Mouse (Mus musculus): ENCODE measurements around the gene C1qtnf3. TPM values are rescaled to one million over a fixed set of nuclear protein-coding genes. Genes with fewer than 3 reads are reported as not detected.
"Not testable (repeated sequence)": the region's sequence is repeated elsewhere in the genome, so short reads cannot be mapped to it uniquely, and the experiment has no call there.

Gene C1qtnf3
- polyA plus RNA-seq, 1 experiment from 2014 or later = 21.2 TPM

GRCm38 (mm10) chr15:10977151-10977550 is 25.0 kb downstream of the C1qtnf3 start:
- Histone ChIP-seq H3K9me3 (ENCODE audit: control insufficient read depth, low read length) (no peaks in the 10 kb centered on the region), H3K4me1 (ENCODE audit: control insufficient read depth, insufficient read depth, low read length) (0 out of 2 replicates have a peak, but pooled peaks cover 3% of the 10 kb centered on the region), H3K4me2 (ENCODE audit: low read depth, low read length) (no peak overlapping the region)

DNA sequence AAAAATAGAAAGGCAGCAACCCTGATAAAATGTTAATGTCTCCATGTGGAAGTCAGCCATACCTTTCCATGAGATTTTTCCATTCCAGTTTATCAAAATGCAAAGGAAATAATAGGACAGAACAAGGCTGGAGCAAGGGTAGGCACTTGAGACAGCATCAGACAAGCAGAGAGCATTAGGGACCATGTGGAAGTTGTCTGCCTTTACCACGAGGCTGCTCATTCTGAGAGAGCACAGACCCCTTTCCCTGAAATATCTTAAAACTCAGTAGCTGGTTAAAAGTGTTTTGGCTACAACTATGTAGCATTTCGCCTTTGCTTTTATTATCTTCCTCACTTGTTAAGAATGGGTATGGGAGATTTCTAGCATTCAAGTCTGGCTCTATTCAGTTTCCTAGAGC is 28.6 kb downstream of the C1qtnf3 start:
- H3K27ac ChIP-seq (ENCODE audit: low read depth, low read length) = no peak overlapping the region
- H3K4me3 ChIP-seq (ENCODE audit: low read depth, low read length) = peak overlapping the region; percentile 70; the same call in 1 of the 2 replicates
- 0 out of 2 replicates have a peak, but pooled peaks cover 3% of the 10 kb centered on the region for H3K4me1 ChIP-seq (ENCODE audit: control insufficient read depth, insufficient read depth, low read length)
- no peaks in the 10 kb centered on the region for H3K36me3 ChIP-seq (ENCODE audit: control insufficient read depth, insufficient read depth, low read length)
- no peaks in the 10 kb centered on the region for H3K27me3 ChIP-seq (ENCODE audit: control insufficient read depth, insufficient read depth, low read length)
- no peak overlapping the region for H3K9ac ChIP-seq (replicated peaks; ENCODE audit: low read depth, low read length)
- 67% methylated on average over 2 of the region's 2 CpGs for WGBS
- ATAC-seq (ENCODE audit: low read depth) = no peak
- 0 out of 2 replicates have a peak overlapping the region, but pooled peaks have one; percentile 75 for H3K4me2 ChIP-seq (ENCODE audit: low read depth, low read length)
- no peaks in the 10 kb centered on the region for H3K9me3 ChIP-seq (ENCODE audit: control insufficient read depth, low read length)

More at GRCm38 (mm10) chr15:10977151-10977550, 25.0 kb downstream of the C1qtnf3 start:
- H3K27me3 ChIP-seq (ENCODE audit: control insufficient read depth, insufficient read depth, low read length) = no peaks in the 10 kb centered on the region
- no peak for ATAC-seq (ENCODE audit: low read depth)
- H3K9ac ChIP-seq (replicated peaks; ENCODE audit: low read depth, low read length) = no peak overlapping the region
- H3K27ac ChIP-seq (ENCODE audit: low read depth, low read length) = no peak overlapping the region
- H3K36me3 ChIP-seq (ENCODE audit: control insufficient read depth, insufficient read depth, low read length) = no peaks in the 10 kb centered on the region
- H3K4me3 ChIP-seq (ENCODE audit: low read depth, low read length) = no peak overlapping the region

GRCm38 (mm10) chr15:10981377-10982063 is 29.4 kb downstream of the C1qtnf3 start, which contains the start of gene Amacr:
TSS of gene Amacr (plus strand) at chr15:10981756.
- under 1% methylated on average over 52 of the region's 52 CpGs for WGBS
- peak within 1 kb of the TSS; percentile 75 for H3K4me2 ChIP-seq (ENCODE audit: low read depth, low read length)
- H3K9me3 ChIP-seq (ENCODE audit: control insufficient read depth, low read length) = no peaks in the 10 kb centered on the region
- H3K4me3 ChIP-seq (ENCODE audit: low read depth, low read length) = peak within 1 kb of the TSS; percentile 70
- peak within 1 kb of the TSS; percentile 83 for H3K9ac ChIP-seq (replicated peaks; ENCODE audit: low read depth, low read length)
- no peaks in the 10 kb centered on the region for H3K27me3 ChIP-seq (ENCODE audit: control insufficient read depth, insufficient read depth, low read length)
- H3K27ac ChIP-seq (ENCODE audit: low read depth, low read length) = peak within 1 kb of the TSS; percentile 90
- H3K4me1 ChIP-seq (ENCODE audit: control insufficient read depth, insufficient read depth, low read length) = 0 out of 2 replicates have a peak, but pooled peaks cover 3% of the 10 kb centered on the region
- peak; percentile 100 for ATAC-seq (ENCODE audit: low read depth)
- no peaks in the 10 kb centered on the region for H3K36me3 ChIP-seq (ENCODE audit: control insufficient read depth, insufficient read depth, low read length)

- peak overlapping the region; percentile 75 for H3K4me2 ChIP-seq (ENCODE audit: low read depth, low read length)
- H3K9ac ChIP-seq (replicated peaks; ENCODE audit: low read depth, low read length) = peak overlapping the region; percentile 83
- H3K27me3 ChIP-seq (ENCODE audit: control insufficient read depth, insufficient read depth, low read length) = no peaks in the 10 kb centered on the region
- 0 out of 2 replicates have a peak, but pooled peaks cover 3% of the 10 kb centered on the region for H3K4me1 ChIP-seq (ENCODE audit: control insufficient read depth, insufficient read depth, low read length)
- peak overlapping the region; percentile 70 for H3K4me3 ChIP-seq (ENCODE audit: low read depth, low read length)
- ATAC-seq (ENCODE audit: low read depth) = peak; percentile 36
- H3K36me3 ChIP-seq (ENCODE audit: control insufficient read depth, insufficient read depth, low read length) = no peaks in the 10 kb centered on the region
- 8% methylated on average over 6 of the region's 6 CpGs for WGBS
- H3K27ac ChIP-seq (ENCODE audit: low read depth, low read length) = peak overlapping the region; percentile 90
- no peaks in the 10 kb centered on the region for H3K9me3 ChIP-seq (ENCODE audit: control insufficient read depth, low read length)
Observed at GRCm38 (mm10) chr15:10982064-10982435, 29.9 kb downstream of the C1qtnf3 start.

- no peaks in the 10 kb centered on the region for H3K27me3 ChIP-seq (ENCODE audit: control insufficient read depth, insufficient read depth, low read length)
- no peaks in the 10 kb centered on the region for H3K36me3 ChIP-seq (ENCODE audit: control insufficient read depth, insufficient read depth, low read length)
- H3K9ac ChIP-seq (replicated peaks; ENCODE audit: low read depth, low read length) = no peak overlapping the region
- no peak overlapping the region for H3K27ac ChIP-seq (ENCODE audit: low read depth, low read length)
- no peak overlapping the region for H3K4me2 ChIP-seq (ENCODE audit: low read depth, low read length)
- H3K4me1 ChIP-seq (ENCODE audit: control insufficient read depth, insufficient read depth, low read length) = 0 out of 2 replicates have a peak, but pooled peaks cover 3% of the 10 kb centered on the region
- 86% methylated on average over 6 of the region's 6 CpGs for WGBS
- no peak for ATAC-seq (ENCODE audit: low read depth)
- no peaks in the 10 kb centered on the region for H3K9me3 ChIP-seq (ENCODE audit: control insufficient read depth, low read length)
- no peak overlapping the region for H3K4me3 ChIP-seq (ENCODE audit: low read depth, low read length)
Observed at GRCm38 (mm10) chr15:10985756-10986155, 33.6 kb downstream of the C1qtnf3 start.

DNA sequence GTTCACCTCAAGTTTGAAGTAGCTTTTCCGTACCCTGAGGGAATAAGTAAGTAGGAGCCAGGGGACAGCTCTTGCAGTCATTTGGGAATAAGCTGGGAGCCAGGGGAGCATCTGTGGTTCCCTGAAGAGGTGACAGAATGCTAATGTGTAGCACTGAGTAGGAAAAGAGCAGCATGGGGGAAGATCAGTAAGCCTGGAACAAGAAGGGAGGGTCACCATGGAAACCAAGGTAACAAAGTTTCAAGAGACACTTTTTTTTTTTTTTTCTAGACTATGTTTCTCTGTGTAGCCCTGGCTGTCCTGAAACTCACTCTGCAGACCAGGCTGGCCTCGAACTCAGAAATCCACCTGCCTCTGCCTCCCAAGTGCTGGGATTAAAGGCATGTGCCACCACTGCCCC is 34.3 kb downstream of the C1qtnf3 start:
- WGBS = 85% methylated on average over 2 of the region's 2 CpGs
- H3K36me3 ChIP-seq (ENCODE audit: control insufficient read depth, insufficient read depth, low read length); H3K27ac ChIP-seq (ENCODE audit: low read depth, low read length); H3K9me3 ChIP-seq (ENCODE audit: control insufficient read depth, low read length); ATAC-seq (ENCODE audit: low read depth); H3K4me3 ChIP-seq (ENCODE audit: low read depth, low read length); H3K4me1 ChIP-seq (ENCODE audit: control insufficient read depth, insufficient read depth, low read length); H3K9ac ChIP-seq (replicated peaks; ENCODE audit: low read depth, low read length); H3K4me2 ChIP-seq (ENCODE audit: low read depth, low read length); H3K27me3 ChIP-seq (ENCODE audit: control insufficient read depth, insufficient read depth, low read length): not testable (repeated sequence)

- 63% methylated on average over 2 of the region's 2 CpGs for WGBS
- Histone ChIP-seq H3K36me3 (ENCODE audit: control insufficient read depth, insufficient read depth, low read length) (no peaks in the 10 kb centered on the region), H3K4me3 (ENCODE audit: low read depth, low read length) (no peak overlapping the region), H3K4me2 (ENCODE audit: low read depth, low read length) (no peak overlapping the region), H3K27ac (ENCODE audit: low read depth, low read length) (no peak overlapping the region), H3K9me3 (ENCODE audit: control insufficient read depth, low read length) (no peaks in the 10 kb centered on the region), H3K4me1 (ENCODE audit: control insufficient read depth, insufficient read depth, low read length) (no peaks in the 10 kb centered on the region), H3K27me3 (ENCODE audit: control insufficient read depth, insufficient read depth, low read length) (no peaks in the 10 kb centered on the region), H3K9ac (replicated peaks; ENCODE audit: low read depth, low read length) (no peak overlapping the region)
- ATAC-seq (ENCODE audit: low read depth) = no peak
Observed at GRCm38 (mm10) chr15:10990411-10990810, 38.3 kb downstream of the C1qtnf3 start.

- Histone ChIP-seq H3K9me3 (ENCODE audit: control insufficient read depth, low read length) (no peaks in the 10 kb centered on the region), H3K27me3 (ENCODE audit: control insufficient read depth, insufficient read depth, low read length) (no peaks in the 10 kb centered on the region), H3K27ac (ENCODE audit: low read depth, low read length) (no peak overlapping the region), H3K36me3 (ENCODE audit: control insufficient read depth, insufficient read depth, low read length) (no peaks in the 10 kb centered on the region), H3K4me3 (ENCODE audit: low read depth, low read length) (no peak overlapping the region), H3K4me2 (ENCODE audit: low read depth, low read length) (no peak overlapping the region), H3K9ac (replicated peaks; ENCODE audit: low read depth, low read length) (no peak overlapping the region), H3K4me1 (ENCODE audit: control insufficient read depth, insufficient read depth, low read length) (no peaks in the 10 kb centered on the region)
- WGBS = 95% methylated on average over 1 of the region's 1 CpGs
- ATAC-seq (ENCODE audit: low read depth) = no peak
Observed at GRCm38 (mm10) chr15:10991566-10991965, 39.4 kb downstream of the C1qtnf3 start.

- no peak overlapping the region for H3K4me3 ChIP-seq (ENCODE audit: low read depth, low read length)
- peak; percentile 69 for ATAC-seq (ENCODE audit: low read depth)
- no peak overlapping the region for H3K27ac ChIP-seq (ENCODE audit: low read depth, low read length)
- no peak overlapping the region for H3K4me2 ChIP-seq (ENCODE audit: low read depth, low read length)
- H3K27me3 ChIP-seq (ENCODE audit: control insufficient read depth, insufficient read depth, low read length) = no peaks in the 10 kb centered on the region
- H3K9me3 ChIP-seq (ENCODE audit: control insufficient read depth, low read length) = no peaks in the 10 kb centered on the region
- no peaks in the 10 kb centered on the region for H3K4me1 ChIP-seq (ENCODE audit: control insufficient read depth, insufficient read depth, low read length)
- H3K9ac ChIP-seq (replicated peaks; ENCODE audit: low read depth, low read length) = no peak overlapping the region
- WGBS = 63% methylated on average over 5 of the region's 5 CpGs
- no peaks in the 10 kb centered on the region for H3K36me3 ChIP-seq (ENCODE audit: control insufficient read depth, insufficient read depth, low read length)
Observed at GRCm38 (mm10) chr15:10999832-11000231, 47.7 kb downstream of the C1qtnf3 start.

All from neural tube, embryonic 14.5 days (tissue).